Mouse (Mus musculus): ENCODE results near the gene Prkaca. TPM values are rescaled to one million over a fixed set of nuclear protein-coding genes. Genes with fewer than 3 reads are reported as not detected.

The Prkaca gene
- polyA plus RNA-seq, 1 experiment from 2014 or later = 102 TPM

DNA sequence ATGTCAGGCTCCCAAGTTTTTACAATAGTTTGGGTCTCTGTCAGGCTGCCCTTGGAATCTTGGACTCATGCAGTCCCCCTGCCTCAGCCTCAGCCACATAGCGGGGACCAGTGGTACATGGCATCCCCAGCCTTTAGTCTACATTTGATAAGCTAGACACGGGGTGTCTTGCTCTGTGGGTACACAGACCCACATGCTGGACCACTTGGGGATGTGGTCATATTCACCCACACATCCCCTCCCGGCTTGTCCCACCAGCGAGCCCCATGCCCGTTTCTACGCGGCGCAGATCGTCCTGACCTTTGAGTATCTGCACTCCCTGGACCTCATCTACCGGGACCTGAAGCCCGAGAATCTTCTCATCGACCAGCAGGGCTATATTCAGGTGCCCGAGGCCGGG lies 17.4 kb downstream of the Prkaca start:
- DNase-seq (ENCODE audit: low read depth, low spot score) (no peak), ATAC-seq (no peak)
- H3K27me3 ChIP-seq = no peaks in the 10 kb centered on the region
- in situ Hi-C loops (cut with MboI; ENCODE audit: low pct_unique_long_range_greater_than_20kb) = no loop called here
- CTCF ChIA-PET = no interaction called here
- POLR2A ChIA-PET = no interaction called here
- no peak for TF ChIP-seq CTCF (IDR thresholded peaks at IDR 0.05)

GRCm38 (mm10) chr8:83992488-83992887 lies 19.7 kb downstream of the Prkaca start:
- TF ChIP-seq CTCF (IDR thresholded peaks at IDR 0.05) = no peak
- ChIA-PET CTCF (interaction anchor here (1.2 kb wide), 1 partner anchor 17 kb away, joined by 4 read pairs; no protein-coding TSS in a partner anchor), POLR2A (no interaction called here)
- no peak for ATAC-seq
- no peaks in the 10 kb centered on the region for H3K27me3 ChIP-seq
- no peak for DNase-seq (ENCODE audit: low read depth, low spot score)
- in situ Hi-C loops (cut with MboI; ENCODE audit: low pct_unique_long_range_greater_than_20kb) = no loop called here

DNA sequence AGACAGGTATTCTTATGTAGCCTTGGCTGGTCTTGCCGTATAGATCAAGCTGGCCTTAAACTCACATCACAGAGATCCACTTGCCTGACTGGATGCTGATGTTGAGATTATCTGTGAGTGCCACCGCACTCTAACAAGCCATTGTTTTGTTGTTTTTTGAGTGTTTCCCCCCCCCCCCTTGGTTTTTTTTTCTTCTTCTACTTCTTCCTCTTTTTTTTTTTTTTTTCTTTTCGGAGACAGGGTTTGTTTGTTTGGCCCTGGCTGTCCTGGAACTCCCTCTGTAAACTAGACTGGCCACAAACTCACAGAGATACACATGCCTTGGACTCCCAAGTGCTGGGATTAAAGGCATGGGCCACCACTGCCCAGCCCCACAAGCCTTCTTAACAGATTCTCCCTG lies 21.2 kb downstream of the Prkaca start:
- CTCF ChIA-PET = interaction anchor here (1.1 kb wide), 1 partner anchor 8 kb away, joined by 3 read pairs; no protein-coding TSS in a partner anchor
- in situ Hi-C loops (cut with MboI; ENCODE audit: low pct_unique_long_range_greater_than_20kb) = no loop called here
- DNase-seq (ENCODE audit: low read depth, low spot score) (no peak), ATAC-seq (no peak)
- POLR2A ChIA-PET = interaction anchor here (0.6 kb wide), 1 partner anchor 1569 kb away, joined by 4 read pairs; no protein-coding TSS in a partner anchor
- no peak for TF ChIP-seq CTCF (IDR thresholded peaks at IDR 0.05)
- H3K27me3 ChIP-seq = no peaks in the 10 kb centered on the region

DNA sequence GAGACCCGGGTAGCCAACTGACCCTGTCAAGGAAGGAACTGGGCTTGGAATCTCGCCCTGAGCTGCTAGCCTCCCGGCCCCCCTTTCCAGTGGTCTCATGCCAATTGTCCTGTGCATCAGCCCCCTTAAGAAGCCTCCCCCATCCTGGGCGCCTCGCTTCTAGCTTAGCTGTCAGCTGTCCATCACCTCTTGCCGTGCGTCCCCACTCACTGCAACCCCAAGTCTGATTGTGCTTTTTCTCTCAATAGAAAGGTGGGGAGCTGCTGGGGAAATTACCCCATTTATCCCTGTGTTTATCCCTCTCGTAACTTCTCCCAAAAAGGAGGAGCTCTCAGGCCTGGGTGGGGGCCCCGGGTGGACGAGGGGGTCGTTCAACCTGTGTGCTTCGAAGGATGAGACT lies 23.2 kb downstream of the Prkaca start:
- ATAC-seq (no peak), DNase-seq (ENCODE audit: low read depth, low spot score) (no peak)
- in situ Hi-C loops (cut with MboI; ENCODE audit: low pct_unique_long_range_greater_than_20kb) = no loop called here
- no peaks in the 10 kb centered on the region for H3K27me3 ChIP-seq
- CTCF ChIA-PET = no interaction called here
- POLR2A ChIA-PET = no interaction called here
- TF ChIP-seq CTCF (IDR thresholded peaks at IDR 0.05) = no peak

DNA sequence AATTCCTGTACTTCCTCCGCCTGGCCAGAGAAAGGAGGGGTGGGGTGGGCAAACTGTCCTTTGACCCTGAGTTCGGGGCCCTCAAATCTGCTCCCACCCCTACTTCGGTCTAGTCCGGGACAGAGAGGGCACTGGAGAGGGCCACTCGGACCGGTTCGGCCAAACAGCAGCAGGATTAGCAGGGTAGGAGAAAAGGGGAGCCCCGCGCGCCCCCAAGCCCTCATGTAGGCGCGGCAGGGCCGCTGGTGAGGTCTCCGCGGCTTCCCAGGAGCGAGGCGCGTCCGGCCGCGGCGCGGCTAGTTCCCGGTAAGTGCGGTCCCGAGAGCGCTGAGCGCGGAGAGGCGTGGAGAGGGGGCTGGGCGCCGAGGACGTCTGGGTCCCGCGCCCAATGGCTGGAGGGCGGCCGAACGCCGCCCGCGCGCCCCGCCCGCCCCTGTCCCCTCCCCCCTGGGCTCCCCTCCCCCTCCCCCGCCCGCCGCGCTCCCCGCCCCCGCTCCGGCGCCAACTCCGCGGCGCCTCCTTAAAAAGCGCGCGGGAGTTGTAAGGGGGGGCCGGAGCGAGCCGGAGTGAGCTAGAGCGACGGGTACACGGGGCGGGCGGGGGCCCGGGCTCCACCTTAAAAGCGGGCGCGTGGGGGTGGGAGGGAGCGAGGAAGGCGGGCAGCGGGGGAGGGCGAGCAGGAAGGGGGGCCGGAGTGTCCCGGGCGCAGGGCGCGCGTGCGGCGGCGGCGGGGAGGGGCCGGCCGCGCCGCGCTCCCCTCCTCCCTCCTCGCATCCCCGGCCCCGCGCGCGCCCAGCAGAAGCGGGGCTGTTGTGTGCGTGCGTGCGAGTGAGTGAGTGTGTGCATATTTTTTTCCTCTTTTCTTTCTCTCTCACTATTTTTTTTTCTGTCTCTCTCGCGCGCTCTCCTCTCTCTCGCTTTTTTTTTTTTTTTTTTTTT lies 24.0 kb downstream of the Prkaca start:
- no peak for DNase-seq (ENCODE audit: low read depth, low spot score)
- ATAC-seq = peak; percentile 44
- TF ChIP-seq CTCF (IDR thresholded peaks at IDR 0.05) = no peak
- H3K27me3 ChIP-seq = no peaks in the 10 kb centered on the region
- ChIA-PET CTCF (interaction anchor here (0.9 kb wide), 1 partner anchor 9 kb away, joined by 4 read pairs; no protein-coding TSS in a partner anchor), POLR2A (no interaction called here)
- in situ Hi-C loops (cut with MboI; ENCODE audit: low pct_unique_long_range_greater_than_20kb) = no loop called here

GRCm38 (mm10) chr8:83997511-83998141 lies 24.8 kb downstream of the Prkaca start, which contains the start of gene Samd1:
Gene Samd1 (plus strand): TSS chr8:83997672.
- no peaks in the 10 kb centered on the region for H3K27me3 ChIP-seq
- POLR2A ChIA-PET = no interaction called here
- ATAC-seq (peak; percentile 34), DNase-seq (ENCODE audit: low read depth, low spot score) (no peak)
- in situ Hi-C loops (cut with MboI; ENCODE audit: low pct_unique_long_range_greater_than_20kb) = no loop called here
- CTCF ChIA-PET = interaction anchor here (0.9 kb wide), 1 partner anchor 9 kb away, joined by 4 read pairs; no protein-coding TSS in a partner anchor
- no peak for TF ChIP-seq CTCF (IDR thresholded peaks at IDR 0.05)

- no peak for DNase-seq (ENCODE audit: low read depth, low spot score)
- POLR2A ChIA-PET = interaction anchor here (0.7 kb wide), 1 partner anchor 25 kb away, joined by 3 read pairs; no protein-coding TSS in a partner anchor
- CTCF ChIA-PET = interaction anchor here (0.9 to 1.2 kb wide), 3 partner anchors 10 to 43 kb away, joined by 3 to 4 read pairs (median 4); partner anchors contain the start of genes Asf1b and Gm10644
- no peaks in the 10 kb centered on the region for H3K27me3 ChIP-seq
- no peak for TF ChIP-seq CTCF (IDR thresholded peaks at IDR 0.05)
- in situ Hi-C loops (cut with MboI; ENCODE audit: low pct_unique_long_range_greater_than_20kb) = no loop called here
- ATAC-seq = peak; percentile 23
Measured at GRCm38 (mm10) chr8:83998231-83999056, 25.7 kb downstream of the Prkaca start.

GRCm38 (mm10) chr8:83999057-83999705 lies 26.4 kb downstream of the Prkaca start:
- no peaks in the 10 kb centered on the region for H3K27me3 ChIP-seq
- ATAC-seq (no peak), DNase-seq (ENCODE audit: low read depth, low spot score) (no peak)
- CTCF ChIA-PET = interaction anchor here (1.0 to 1.2 kb wide), 2 partner anchors 24 to 44 kb away, joined by 3 to 4 read pairs; partner anchors contain the start of genes Asf1b and Gm10644
- TF ChIP-seq CTCF (IDR thresholded peaks at IDR 0.05) = no peak
- POLR2A ChIA-PET = interaction anchor here (0.5 to 0.7 kb wide), 2 partner anchors 25 to 254 kb away, joined by 3 read pairs; no protein-coding TSS in a partner anchor
- in situ Hi-C loops (cut with MboI; ENCODE audit: low pct_unique_long_range_greater_than_20kb) = no loop called here

GRCm38 (mm10) chr8:83999825-84000224 lies 27.0 kb downstream of the Prkaca start:
- no peak for TF ChIP-seq CTCF (IDR thresholded peaks at IDR 0.05)
- POLR2A ChIA-PET = no interaction called here
- no peaks in the 10 kb centered on the region for H3K27me3 ChIP-seq
- ATAC-seq (no peak), DNase-seq (ENCODE audit: low read depth, low spot score) (no peak)
- in situ Hi-C loops (cut with MboI; ENCODE audit: low pct_unique_long_range_greater_than_20kb) = loop anchor here (10.0 to 25.0 kb wide), 2 partner anchors 175 to 662 kb away; partner anchors contain the start of gene Ier2
- CTCF ChIA-PET = no interaction called here
